Mouse (Mus musculus) midbrain, embryonic 15.5 days (tissue): ENCODE results near the gene Nr1h5. TPM values are rescaled to one million over a fixed set of nuclear protein-coding genes. Genes with fewer than 3 reads are reported as not detected.

Experiments
- ATAC-seq: fragments of 200-750 bp; cut with Nextera tagmentation; replicated peaks from 2 replicates; pipeline ENCODE4 v1.8.0; 2017; ENCODE audit warnings: moderate TSS enrichment
- H3K27ac ChIP-seq: fragments of 300-500 bp; sonication (generic); 2 replicates; pipeline ENCODE4 v1.5.1; 2015; ENCODE audit warnings: mild to moderate bottlenecking, inconsistent platforms
- H3K27me3 ChIP-seq: fragments of 300-500 bp; sonication (generic); replicated peaks from 2 replicates; pipeline ENCODE4 v1.6.1; 2015; ENCODE audit warnings: inconsistent platforms
- H3K36me3 ChIP-seq: fragments of 300-500 bp; sonication (generic); replicated peaks from 2 replicates; pipeline ENCODE4 v1.6.1; 2015; ENCODE audit warnings: inconsistent platforms
- H3K4me1 ChIP-seq: fragments of 300-500 bp; sonication (generic); 2 replicates; pipeline ENCODE4 v1.6.1; 2015; ENCODE audit warnings: inconsistent platforms
- H3K4me2 ChIP-seq: fragments of 300-500 bp; sonication (generic); 2 replicates; pipeline ENCODE4 v1.6.1; 2015; ENCODE audit warnings: inconsistent platforms, mild to moderate bottlenecking, moderate library complexity
- H3K4me3 ChIP-seq: fragments of 300-500 bp; sonication (generic); 2 replicates; pipeline ENCODE4 v1.5.1; 2015; ENCODE audit warnings: mild to moderate bottlenecking, inconsistent platforms
- H3K9ac ChIP-seq: fragments of 300-500 bp; sonication (generic); 2 replicates; pipeline ENCODE4 v1.6.1; 2015; ENCODE audit warnings: mild to moderate bottlenecking, inconsistent platforms
- H3K9me3 ChIP-seq: fragments of 300-500 bp; sonication (generic); 2 replicates; pipeline ENCODE4 v1.6.1; 2016; ENCODE audit warnings: inconsistent platforms
- WGBS: fragments of 180-500 bp; shearing (Covaris S2); methylation state at CpG from one replicate; pipeline ENCODE4 v1.1.7; 2015; ENCODE audit warnings: mixed read lengths; 5-methylcytosine and 5-hydroxymethylcytosine counted together
- polyA plus RNA-seq: library from polyadenylated mRNA; unstranded; fragments of >200 nt; fragmentation: Nextera tagmentation; extraction: Ambion mirVana; gene quantifications from 2 replicates; pipeline ENCODE4 v1.2.1, GENCODE M21; 2015

Nr1h5 gene
- 0.05 and 0.17 TPM in 2 replicates for polyA plus RNA-seq

DNA sequence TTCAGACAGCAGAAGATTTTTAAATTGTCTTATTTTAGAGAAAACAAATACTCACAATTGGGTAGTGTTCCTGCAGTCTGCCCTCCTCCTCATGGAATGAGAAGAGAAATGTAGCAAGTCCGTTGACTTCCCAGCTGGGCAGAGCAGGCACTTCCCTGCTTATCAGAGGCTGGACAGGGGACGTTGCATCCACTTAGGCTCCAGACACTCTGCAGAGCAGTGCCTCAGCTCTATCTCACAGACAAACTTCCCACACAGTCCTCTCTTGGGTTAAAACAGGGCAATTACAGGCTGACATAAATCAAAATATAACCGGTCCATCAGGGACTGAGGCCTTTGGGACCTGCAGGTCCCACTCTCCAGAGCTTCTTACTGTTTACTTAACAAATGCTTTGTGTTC lies at the start of gene Nr1h5:
Gene Nr1h5, minus strand, starts transcription at position 101 of the 400 bp plus-strand sequence.
- H3K9me3 ChIP-seq = no peaks in the 10 kb centered on the region
- WGBS = 58% methylated on average over 3 of the region's 3 CpGs
- H3K4me3 ChIP-seq = no peak within 1 kb of the TSS
- no peak within 1 kb of the TSS for H3K27ac ChIP-seq
- no peaks in the 10 kb centered on the region for H3K4me1 ChIP-seq
- no peak within 1 kb of the TSS for H3K4me2 ChIP-seq
- no peaks in the 10 kb centered on the region for H3K36me3 ChIP-seq
- H3K27me3 ChIP-seq = no peaks in the 10 kb centered on the region
- ATAC-seq = no peak
- H3K9ac ChIP-seq = no peak within 1 kb of the TSS

DNA sequence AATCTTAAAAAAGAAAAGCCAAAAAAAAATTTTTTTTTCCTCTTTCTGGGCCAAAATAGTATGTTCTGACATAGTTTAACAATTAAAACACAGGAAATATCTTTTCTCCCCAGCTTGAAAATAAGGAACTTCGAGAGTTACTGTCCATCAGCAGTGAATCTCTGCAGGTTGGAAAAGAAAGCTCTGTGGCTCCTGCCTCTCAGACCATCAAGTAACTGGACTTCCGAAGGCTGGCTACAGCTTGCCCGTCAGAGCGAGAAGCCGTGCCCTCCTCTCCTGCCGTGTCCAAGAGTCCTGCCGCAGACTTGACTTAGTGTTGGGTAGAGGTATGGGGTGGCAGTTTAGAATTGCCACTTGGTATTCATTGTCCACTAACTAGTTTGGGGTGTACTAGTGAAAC lies 37.7 kb upstream of the Nr1h5 start:
- 96% methylated on average over 7 of the region's 7 CpGs for WGBS
- Histone ChIP-seq H3K27ac (no peak overlapping the region), H3K4me3 (no peak overlapping the region), H3K4me1 (peaks cover 8% of the 10 kb centered on the region), H3K9me3 (no peaks in the 10 kb centered on the region), H3K36me3 (peaks cover 45% of the 10 kb centered on the region), H3K4me2 (no peak overlapping the region), H3K9ac (no peak overlapping the region), H3K27me3 (no peaks in the 10 kb centered on the region)
- ATAC-seq = no peak

DNA sequence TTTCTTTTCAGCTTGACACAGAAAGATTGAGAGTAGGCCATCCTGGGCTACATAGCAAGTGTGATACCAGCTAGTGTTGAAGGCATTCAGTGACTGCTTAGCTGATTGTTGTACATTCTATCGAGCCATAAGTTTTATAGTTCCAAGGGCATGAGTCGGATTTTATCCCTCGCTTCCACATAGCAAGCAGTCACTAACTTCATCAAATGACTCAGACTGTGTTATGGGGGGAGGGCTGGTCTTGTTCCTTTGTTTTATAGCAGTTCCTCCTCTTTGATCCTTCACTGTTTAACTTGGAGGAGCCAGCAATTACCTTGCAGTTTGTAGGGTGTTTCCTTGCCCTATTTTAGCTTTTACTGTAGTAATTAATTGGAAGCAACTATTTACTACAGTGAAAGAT lies 33.7 kb upstream of the Nr1h5 start:
- 96% methylated on average over 3 of the region's 3 CpGs for WGBS

DNA sequence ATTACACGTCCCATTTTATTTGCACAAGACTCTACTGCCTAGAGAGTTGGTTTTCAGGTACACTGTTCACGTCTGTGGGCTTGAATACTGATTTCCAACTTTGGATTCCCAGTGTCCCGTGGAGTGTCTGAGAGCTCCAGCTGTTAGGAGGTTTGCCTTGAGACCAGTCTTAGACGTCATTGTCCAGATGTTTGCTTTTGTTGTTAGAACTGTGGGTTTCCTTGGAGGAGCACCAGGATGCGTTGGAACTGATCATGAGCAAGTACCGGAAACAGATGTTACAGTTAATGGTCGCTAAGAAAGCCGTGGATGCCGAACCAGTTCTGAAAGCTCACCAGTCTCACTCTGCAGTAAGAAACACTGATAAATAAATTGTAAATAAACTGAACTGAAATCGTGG lies 33.1 kb upstream of the Nr1h5 start:
- no peak for ATAC-seq
- no peaks in the 10 kb centered on the region for H3K9me3 ChIP-seq
- H3K27me3 ChIP-seq = no peaks in the 10 kb centered on the region
- H3K4me3 ChIP-seq = no peak overlapping the region
- WGBS = 80% methylated on average over 10 of the region's 10 CpGs
- H3K4me1 ChIP-seq = peaks cover 19% of the 10 kb centered on the region
- no peak overlapping the region for H3K9ac ChIP-seq
- no peak overlapping the region for H3K4me2 ChIP-seq
- peaks cover 35% of the 10 kb centered on the region for H3K36me3 ChIP-seq
- no peak overlapping the region for H3K27ac ChIP-seq

More for the DNA sequence above, 33.7 kb upstream of the Nr1h5 start:
- no peaks in the 10 kb centered on the region for H3K27me3 ChIP-seq
- peaks cover 19% of the 10 kb centered on the region for H3K4me1 ChIP-seq
- no peak overlapping the region for H3K27ac ChIP-seq
- no peak for ATAC-seq
- no peaks in the 10 kb centered on the region for H3K9me3 ChIP-seq
- no peak overlapping the region for H3K4me2 ChIP-seq
- H3K9ac ChIP-seq = no peak overlapping the region
- no peak overlapping the region for H3K4me3 ChIP-seq
- H3K36me3 ChIP-seq = peaks cover 39% of the 10 kb centered on the region

DNA sequence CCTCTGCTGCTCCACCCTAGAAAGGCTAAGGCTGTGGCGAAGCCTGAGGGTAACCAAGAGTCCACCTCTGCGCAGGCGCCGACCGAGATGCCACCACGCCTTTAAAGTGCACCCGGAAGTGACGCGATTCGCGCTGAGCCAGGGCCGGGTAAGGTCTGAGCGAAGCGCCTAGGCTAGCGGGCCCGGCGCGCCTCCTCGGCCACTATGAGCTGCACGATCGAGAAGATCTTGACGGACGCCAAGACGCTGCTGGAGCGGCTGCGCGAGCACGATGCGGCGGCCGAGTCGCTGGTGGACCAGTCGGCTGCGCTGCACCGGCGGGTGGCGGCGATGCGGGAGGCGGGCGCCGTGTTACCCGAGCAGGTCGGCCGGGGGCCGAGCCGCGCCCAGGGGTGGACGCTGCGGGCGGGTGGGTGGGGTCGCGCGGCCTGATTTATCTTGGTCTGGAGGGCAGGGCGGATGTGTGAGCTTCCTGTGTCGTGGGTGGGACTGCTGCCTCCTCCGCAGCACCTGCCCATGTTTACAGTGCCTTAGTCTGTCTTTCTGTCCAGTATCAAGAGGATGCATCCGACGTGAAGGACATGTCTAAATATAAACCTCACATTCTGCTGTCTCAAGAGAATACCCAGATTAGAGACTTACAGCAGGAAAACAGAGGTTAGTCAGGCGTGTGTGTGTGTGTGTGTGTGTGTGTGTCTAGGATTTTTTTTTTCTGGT lies 31.8 kb upstream of the Nr1h5 start, which contains the start of gene Sike1:
Gene Sike1, plus strand, starts transcription at position 104 of the 717 bp plus-strand sequence.
- Histone ChIP-seq H3K27me3 (no peaks in the 10 kb centered on the region), H3K4me1 (peaks cover 19% of the 10 kb centered on the region), H3K4me3 (peak within 1 kb of the TSS; percentile 91), H3K4me2 (peak within 1 kb of the TSS; percentile 53), H3K9me3 (no peaks in the 10 kb centered on the region), H3K9ac (peak within 1 kb of the TSS; percentile 95), H3K27ac (peak within 1 kb of the TSS; percentile 92), H3K36me3 (peaks cover 28% of the 10 kb centered on the region)
- ATAC-seq = peak; percentile 99
- under 1% methylated on average over 59 of the region's 60 CpGs for WGBS

DNA sequence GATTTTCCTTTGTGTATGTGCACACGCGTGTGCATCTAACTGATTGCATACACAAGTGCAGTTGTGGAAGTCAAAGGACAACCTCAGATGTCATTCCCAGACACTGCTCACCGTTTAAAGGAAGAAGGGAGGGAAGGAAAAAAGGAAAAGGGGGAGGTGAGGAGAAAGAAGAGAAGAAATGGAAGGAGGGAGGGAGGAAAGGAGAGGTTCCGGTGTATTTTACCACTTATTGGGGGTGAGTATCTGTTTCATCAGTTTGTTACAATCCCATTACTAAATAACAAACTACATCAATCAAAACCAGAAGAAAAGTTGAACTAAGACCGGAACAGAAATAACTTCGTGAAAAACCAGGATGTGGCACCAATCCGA lies 31.3 kb upstream of the Nr1h5 start:
- Histone ChIP-seq H3K9me3 (no peaks in the 10 kb centered on the region), H3K27me3 (no peaks in the 10 kb centered on the region), H3K9ac (peak overlapping the region; percentile 95; the same call in 1 of the 2 replicates), H3K4me2 (peak overlapping the region; percentile 53), H3K4me3 (peak overlapping the region; percentile 91), H3K36me3 (peaks cover 23% of the 10 kb centered on the region), H3K4me1 (peaks cover 19% of the 10 kb centered on the region), H3K27ac (peak overlapping the region; percentile 92)
- no peak; the same call in 1 of the 2 replicates for ATAC-seq
- WGBS = 47% methylated on average over 7 of the region's 7 CpGs

DNA sequence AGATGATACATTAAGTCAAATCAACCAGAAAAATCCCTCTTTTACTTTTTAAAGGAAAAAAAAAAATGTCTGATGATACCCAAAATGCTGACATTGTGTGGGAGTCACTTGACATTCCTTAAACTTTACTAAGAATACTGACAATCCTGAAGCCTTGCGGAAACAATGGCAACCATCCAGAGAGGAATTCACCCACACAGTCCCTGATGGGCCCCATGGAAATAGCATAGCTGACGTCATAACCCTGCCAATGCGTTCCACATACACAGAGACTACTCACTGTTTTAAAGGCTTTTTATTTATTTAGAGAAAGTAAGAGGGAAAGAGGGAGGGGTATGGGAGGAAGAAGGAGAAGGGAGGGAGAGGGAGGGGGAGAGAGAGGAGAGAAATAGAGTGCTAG lies 29.0 kb upstream of the Nr1h5 start:
- Histone ChIP-seq H3K9me3 (no peaks in the 10 kb centered on the region), H3K4me1 (peaks cover 19% of the 10 kb centered on the region), H3K27ac (no peak overlapping the region), H3K9ac (no peak overlapping the region), H3K4me2 (no peak overlapping the region), H3K4me3 (no peak overlapping the region), H3K36me3 (no peaks in the 10 kb centered on the region), H3K27me3 (no peaks in the 10 kb centered on the region)
- ATAC-seq = no peak
- WGBS = 56% methylated on average over 3 of the region's 3 CpGs

DNA sequence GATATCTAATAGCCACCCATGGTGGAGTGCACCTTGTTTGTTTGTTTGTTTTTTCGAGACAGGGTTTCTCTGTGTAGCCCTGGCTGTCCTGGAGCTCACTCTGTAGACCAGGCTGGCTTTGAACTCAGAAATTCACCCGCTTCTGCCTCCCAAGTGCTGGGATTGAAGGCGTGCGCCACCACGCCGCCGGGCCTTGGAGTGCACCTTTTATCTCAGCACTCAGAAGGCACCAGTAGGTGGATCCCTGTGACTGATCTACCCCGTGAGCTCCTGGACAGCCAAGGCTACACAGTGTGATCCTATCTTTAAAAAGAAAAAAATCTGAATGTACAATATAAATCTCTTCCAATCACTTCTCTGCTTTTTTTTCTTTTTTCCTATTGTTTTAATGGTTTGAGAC lies 27.1 kb upstream of the Nr1h5 start:
- no peak overlapping the region for H3K4me3 ChIP-seq
- H3K9me3 ChIP-seq = no peaks in the 10 kb centered on the region
- H3K36me3 ChIP-seq = no peaks in the 10 kb centered on the region
- H3K4me1 ChIP-seq = peaks cover 5% of the 10 kb centered on the region
- 78% methylated on average over 8 of the region's 8 CpGs for WGBS
- no peak overlapping the region for H3K4me2 ChIP-seq
- H3K27ac ChIP-seq = no peak overlapping the region
- ATAC-seq = no peak
- no peaks in the 10 kb centered on the region for H3K27me3 ChIP-seq
- no peak overlapping the region for H3K9ac ChIP-seq

DNA sequence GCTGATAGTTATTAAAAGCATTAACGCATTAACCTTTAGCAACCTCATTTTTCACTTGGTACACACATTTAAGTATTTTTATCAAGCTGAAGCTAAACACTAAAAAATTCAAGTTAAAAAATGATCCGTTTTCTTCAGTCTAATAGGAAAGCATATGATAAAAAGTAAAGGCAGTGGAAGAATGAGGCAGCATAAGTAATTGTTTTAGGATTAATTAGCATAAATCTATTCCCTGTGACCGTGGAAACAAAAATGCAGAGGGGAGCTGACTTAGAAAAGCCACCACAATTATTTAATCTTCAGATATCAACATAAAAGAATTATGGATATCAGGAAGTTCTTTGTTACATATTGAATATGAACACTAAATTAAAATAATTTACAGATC lies 16.4 kb upstream of the Nr1h5 start:
- Histone ChIP-seq H3K4me3 (peak overlapping the region; percentile 13), H3K36me3 (no peaks in the 10 kb centered on the region), H3K27ac (peak overlapping the region; percentile 84), H3K27me3 (no peaks in the 10 kb centered on the region), H3K4me1 (peaks cover 12% of the 10 kb centered on the region), H3K9ac (peak overlapping the region; percentile 21), H3K4me2 (peak overlapping the region; percentile 47), H3K9me3 (no peaks in the 10 kb centered on the region)
- 15% methylated on average over 3 of the region's 3 CpGs for WGBS
- ATAC-seq = peak; percentile 21; the same call in 1 of the 2 replicates

DNA sequence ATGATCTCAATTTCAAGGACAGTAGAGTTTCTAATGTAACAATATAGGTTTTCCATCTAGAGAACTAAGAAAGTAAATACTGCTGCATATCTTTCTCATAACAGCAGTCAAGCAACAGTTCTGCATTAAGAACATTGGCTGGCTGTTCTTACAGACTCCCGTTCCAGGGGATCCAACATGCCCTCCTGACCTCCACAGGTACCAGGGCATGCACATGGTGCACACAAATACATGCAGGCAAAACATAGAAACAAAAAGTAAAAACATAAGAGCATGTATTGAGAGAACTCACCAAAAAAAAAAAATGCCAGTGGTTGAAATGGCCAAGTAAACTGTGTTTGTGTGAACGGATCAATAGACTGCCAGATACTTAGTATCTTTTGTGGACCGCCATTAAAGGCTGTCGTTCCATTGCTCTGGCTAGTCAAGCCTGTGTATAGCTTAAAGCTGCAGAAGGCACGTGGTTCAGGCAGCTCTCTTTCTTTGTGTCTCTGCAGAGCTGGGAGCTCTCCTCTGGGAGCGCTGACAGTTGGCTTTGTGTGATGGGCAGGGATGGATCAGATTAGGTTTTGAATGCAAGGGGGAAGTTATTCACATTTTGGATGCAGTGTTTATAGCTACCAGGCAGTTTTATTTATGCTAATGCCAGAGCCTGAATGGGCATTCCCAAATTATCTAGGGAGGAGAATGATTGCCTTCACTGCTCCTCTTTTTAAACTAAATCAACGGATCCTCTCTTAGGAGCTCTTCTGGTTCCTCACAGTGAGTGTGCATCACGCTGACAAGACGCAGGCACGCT lies 15.8 kb upstream of the Nr1h5 start:
- Histone ChIP-seq H3K4me2 (peak overlapping the region; percentile 47), H3K27me3 (no peaks in the 10 kb centered on the region), H3K27ac (peak overlapping the region; percentile 84), H3K4me1 (peaks cover 12% of the 10 kb centered on the region), H3K9me3 (no peaks in the 10 kb centered on the region), H3K36me3 (no peaks in the 10 kb centered on the region), H3K4me3 (peak overlapping the region; percentile 13), H3K9ac (peak overlapping the region; percentile 21)
- 7% methylated on average over 10 of the region's 10 CpGs for WGBS
- peak; percentile 99 for ATAC-seq

DNA sequence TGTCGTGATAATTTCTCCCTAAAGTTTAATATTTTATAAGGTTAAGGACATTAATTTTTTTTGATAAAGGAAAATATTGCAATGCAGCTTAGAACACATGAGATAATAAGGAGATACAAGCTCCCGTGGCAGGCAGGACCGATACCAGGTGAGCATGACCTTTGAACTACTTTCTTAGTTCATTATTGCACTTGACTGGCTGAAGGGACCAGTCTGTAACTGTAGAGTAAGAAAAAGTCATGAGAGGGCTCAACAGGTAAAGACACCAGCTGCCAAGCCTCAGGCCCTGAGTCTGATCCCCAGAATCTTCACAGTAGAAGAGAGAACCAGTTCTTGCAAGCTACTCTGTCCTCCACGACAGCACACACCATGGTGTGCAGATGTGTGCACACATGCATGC lies 13.0 kb upstream of the Nr1h5 start:
- Histone ChIP-seq H3K27me3 (no peaks in the 10 kb centered on the region), H3K9ac (no peak overlapping the region), H3K4me3 (no peak overlapping the region), H3K4me2 (no peak overlapping the region), H3K9me3 (no peaks in the 10 kb centered on the region), H3K36me3 (no peaks in the 10 kb centered on the region), H3K27ac (no peak overlapping the region), H3K4me1 (peaks cover 12% of the 10 kb centered on the region)
- no peak for ATAC-seq
- WGBS = 70% methylated on average over 4 of the region's 4 CpGs

DNA sequence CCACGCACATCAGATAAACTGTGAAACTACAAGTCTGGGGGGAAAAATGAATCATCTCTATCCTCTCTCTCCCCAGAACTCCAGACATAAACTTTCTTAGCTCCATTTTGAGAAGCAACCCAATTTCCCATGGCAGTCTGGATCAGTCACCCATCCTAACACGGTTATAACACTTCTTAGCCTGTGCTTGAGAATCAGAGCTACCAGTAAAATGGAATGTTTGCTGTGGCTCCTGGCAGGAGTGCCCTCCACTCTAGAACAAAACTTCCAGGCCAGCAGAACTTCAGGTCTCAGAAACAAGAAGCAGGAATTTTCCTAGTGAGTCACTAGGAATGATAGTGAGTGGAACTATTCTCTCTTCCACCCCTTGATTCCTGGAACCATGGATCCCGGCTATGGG lies 6.6 kb upstream of the Nr1h5 start:
- H3K9ac ChIP-seq = no peak overlapping the region
- no peak for ATAC-seq
- H3K27me3 ChIP-seq = no peaks in the 10 kb centered on the region
- no peak overlapping the region for H3K4me3 ChIP-seq
- H3K4me1 ChIP-seq = no peaks in the 10 kb centered on the region
- H3K4me2 ChIP-seq = no peak overlapping the region
- H3K36me3 ChIP-seq = no peaks in the 10 kb centered on the region
- 85% methylated on average over 3 of the region's 3 CpGs for WGBS
- no peak overlapping the region for H3K27ac ChIP-seq
- no peaks in the 10 kb centered on the region for H3K9me3 ChIP-seq
